10 mouse cellular contexts compared by ENCODE assay signal in genomic region chr5:122166636-122167161, GRCm38 (mm10). TPM values are rescaled to one million over a fixed set of nuclear protein-coding genes. Genes with fewer than 3 reads are reported as not detected.
A peak's percentile ranks its signal among the peaks of the same experiment; 100 is the strongest.
DNase-seq lines count a peak whose midpoint lies in the region; ATAC-seq and TF ChIP-seq lines count a peak whose summit lies in the region.
"Had no signal": no experiment of that assay in that cellular context is flagged by ENCODE, and none has a peak within 500 bp of the region (broad histone marks: within the 10 kb centered on the region; RNA-seq: fewer than 3 reads in every experiment).

No protein-coding gene starts in this region.

- POLR2A ChIA-PET in Patski (lab: Charles Lee), result interaction anchor here (1.3 kb wide), 1 partner anchor 32 kb away, joined by 5 read pairs; no protein-coding TSS in a partner anchor

- H3K36me3 ChIP-seq in kidney, postnatal 0 days (ENCODE audit: insufficient read depth, low read length), result peaks cover 35% of the 10 kb centered on the region
- H3K36me3 ChIP-seq in embryonic facial prominence, embryonic 15.5 days, result peaks cover 57% of the 10 kb centered on the region
- peaks cover 30% of the 10 kb centered on the region for H3K36me3 ChIP-seq in midbrain, embryonic 15.5 days (replicated peaks)

- H3K4me1 ChIP-seq in kidney, postnatal 0 days (replicated peaks; ENCODE audit: insufficient read depth, low read length), result peaks cover 45% of the 10 kb centered on the region
- H3K4me1 ChIP-seq in embryonic facial prominence, embryonic 15.5 days, result peaks cover 49% of the 10 kb centered on the region
- peaks cover 57% of the 10 kb centered on the region for H3K4me1 ChIP-seq in midbrain, embryonic 15.5 days

- CTCF ChIA-PET in Patski (lab: Charles Lee), result interaction anchor here (1.2 to 1.3 kb wide), 2 partner anchors 20 to 35 kb away, joined by 3 read pairs; no protein-coding TSS in a partner anchor

- no peak for DNase-seq in kidney, postnatal 0 days (ENCODE audit: low spot score)
- no peak for DNase-seq in kidney, postnatal 14 days
- DNase-seq in Patski (ENCODE audit: low read depth, low spot score), result peak; percentile 83
- DNase-seq in gastrocnemius, postnatal 36 days, result no peak
- no peak for DNase-seq in left cerebral cortex, postnatal 36 days (ENCODE audit: low spot score in 2 of 2)
- no peak for DNase-seq in frontal cortex, postnatal 14 days (ENCODE audit: low spot score in 2 of 2)

- intact Hi-C loops in gastrocnemius, postnatal 36 days (cut with DNase I), result no loop called here
- intact Hi-C loops in left cerebral cortex, postnatal 36 days (cut with DNase I), result loop anchor here (5.0 kb wide), 2 partner anchors 34 to 76 kb away; no protein-coding TSS in a partner anchor

- no peak for TF ChIP-seq CTCF in kidney, postnatal 0 days (IDR thresholded peaks at IDR 0.05; ENCODE audit: low read depth)
- no peak for TF ChIP-seq CTCF in Patski (IDR thresholded peaks at IDR 0.05)

- H3K9me3 ChIP-seq in kidney, postnatal 0 days (replicated peaks; ENCODE audit: low read length), result no peaks in the 10 kb centered on the region
- no peaks in the 10 kb centered on the region for H3K9me3 ChIP-seq in embryonic facial prominence, embryonic 15.5 days (replicated peaks)
- no peaks in the 10 kb centered on the region for H3K9me3 ChIP-seq in midbrain, embryonic 15.5 days

- in situ Hi-C loops in Patski (cut with MboI; ENCODE audit: low pct_unique_long_range_greater_than_20kb), result loop anchor here (25.0 kb wide), 1 partner anchor 971 kb away; the partner anchor contains the start of genes Rhof and Setd1b

- no peak for ATAC-seq in kidney, postnatal 0 days (replicated peaks; ENCODE audit: low FRiP score, low read depth)
- ATAC-seq in Patski, result peak; percentile 68
- ATAC-seq in embryonic facial prominence, embryonic 15.5 days (ENCODE audit: insufficient number of reproducible peaks, low FRiP score, low TSS enrichment, low read depth), result no peak; the same call in 1 of the 2 replicates
- no peak; the same call in 1 of the 2 replicates for ATAC-seq in midbrain, embryonic 15.5 days (replicated peaks)

- H3K27me3 ChIP-seq in kidney, postnatal 0 days (ENCODE audit: insufficient read depth, low read length), result no peaks in the 10 kb centered on the region
- H3K27me3 ChIP-seq in Patski, result no peaks in the 10 kb centered on the region
- H3K27me3 ChIP-seq in embryonic facial prominence, embryonic 15.5 days, result no peaks in the 10 kb centered on the region
- H3K27me3 ChIP-seq in midbrain, embryonic 15.5 days (replicated peaks), result no peaks in the 10 kb centered on the region

- H3K4me2 ChIP-seq in kidney, postnatal 0 days (ENCODE audit: low read length), result no peak overlapping the region
- H3K4me2 ChIP-seq in embryonic facial prominence, embryonic 15.5 days (replicated peaks), result no peak overlapping the region; the same call in 1 of the 2 replicates
- H3K4me2 ChIP-seq in midbrain, embryonic 15.5 days, result peak overlapping the region; percentile 26

- no peak overlapping the region for H3K9ac ChIP-seq in kidney, postnatal 0 days (ENCODE audit: low read depth, low read length)
- H3K9ac ChIP-seq in embryonic facial prominence, embryonic 15.5 days, result no peak overlapping the region
- H3K9ac ChIP-seq in midbrain, embryonic 15.5 days, result no peak overlapping the region

- H3K4me3 ChIP-seq in kidney, postnatal 0 days (replicated peaks; ENCODE audit: low read depth, low read length), result no peak overlapping the region
- no peak overlapping the region for H3K4me3 ChIP-seq in embryonic facial prominence, embryonic 15.5 days (replicated peaks)
- no peak overlapping the region for H3K4me3 ChIP-seq in midbrain, embryonic 15.5 days

- H3K27ac ChIP-seq in kidney, postnatal 0 days, result 0 out of 2 replicates have a peak overlapping the region, but pooled peaks have one; percentile 57
- H3K27ac ChIP-seq in embryonic facial prominence, embryonic 15.5 days (replicated peaks), result peak overlapping the region; percentile 55; the same call in 1 of the 2 replicates
- peak overlapping the region; percentile 64 for H3K27ac ChIP-seq in midbrain, embryonic 15.5 days

- WGBS in kidney, postnatal 0 days, result 38% methylated on average over 8 of the region's 8 CpGs
- 42% methylated on average over 8 of the region's 8 CpGs for WGBS in embryonic facial prominence, embryonic 15.5 days
- WGBS in midbrain, embryonic 15.5 days, result 29% methylated on average over 8 of the region's 8 CpGs

RNA-seq across cellular contexts. Expression of gene Ppp1cc, which starts 8.6 kb away (rescaled TPM):
- 203 and 220 TPM in 2 replicates for polyA plus RNA-seq in kidney, postnatal 0 days (2015; fragmentation: Nextera tagmentation; extraction: Ambion mirVana)
- polyA plus RNA-seq in Patski (2021), result 195 TPM
- 235 and 238 TPM in 2 replicates for polyA plus RNA-seq in embryonic facial prominence, embryonic 15.5 days (2015; fragmentation: Nextera tagmentation; extraction: Ambion mirVana)
- polyA plus RNA-seq in midbrain, embryonic 15.5 days (2015; fragmentation: Nextera tagmentation; extraction: Ambion mirVana), result 216 and 237 TPM in 2 replicates
- 100 to 1,000 TPM; 138 to 139 TPM for total RNA-seq in gastrocnemius, postnatal 36 days (2021)
- 100 to 1,000 TPM; 154 to 200 TPM for total RNA-seq in left cerebral cortex, postnatal 36 days (2021)

RNA-seq across cellular contexts. Expression of gene Ccdc63, which starts 26.1 kb away (rescaled TPM):
- polyA plus RNA-seq in kidney, postnatal 0 days (2015; fragmentation: Nextera tagmentation; extraction: Ambion mirVana), result not detected in 2 replicates
- not detected for polyA plus RNA-seq in Patski (2021)
- 0.24 TPM in 1 of 2 replicates, not detected in the other for polyA plus RNA-seq in embryonic facial prominence, embryonic 15.5 days (2015; fragmentation: Nextera tagmentation; extraction: Ambion mirVana)
- polyA plus RNA-seq in midbrain, embryonic 15.5 days (2015; fragmentation: Nextera tagmentation; extraction: Ambion mirVana), result 0.29 TPM in 1 of 2 replicates, not detected in the other
- total RNA-seq in gastrocnemius, postnatal 36 days (2021), result not detected
- under 1 TPM; 0.30 to 0.72 TPM for total RNA-seq in left cerebral cortex, postnatal 36 days (2021)
- total RNA-seq: gastrocnemius, adult 18-20 months had no signal
- polyA plus RNA-seq: limb, embryonic 11.5 days had no signal

RNA-seq across cellular contexts. Expression of gene Hvcn1, which starts 39.9 kb away (rescaled TPM):
- polyA plus RNA-seq in kidney, postnatal 0 days (2015; fragmentation: Nextera tagmentation; extraction: Ambion mirVana), result 12.2 and 13.5 TPM in 2 replicates
- polyA plus RNA-seq in Patski (2021), result 0.15 TPM
- polyA plus RNA-seq in embryonic facial prominence, embryonic 15.5 days (2015; fragmentation: Nextera tagmentation; extraction: Ambion mirVana), result 9.8 and 10.3 TPM in 2 replicates
- 1.5 and 1.9 TPM in 2 replicates for polyA plus RNA-seq in midbrain, embryonic 15.5 days (2015; fragmentation: Nextera tagmentation; extraction: Ambion mirVana)
- under 1 TPM; 0.37 to 0.77 TPM for total RNA-seq in gastrocnemius, postnatal 36 days (2021)
- total RNA-seq in left cerebral cortex, postnatal 36 days (2021), result 1 to 10 TPM; 2.6 to 2.7 TPM
